Mouse (Mus musculus): ENCODE results near the gene Klhl25.
"Not testable (repeated sequence)": the region's sequence is repeated elsewhere in the genome, so short reads cannot be mapped to it uniquely, and the experiment has no call there.

The Klhl25 gene

DNA sequence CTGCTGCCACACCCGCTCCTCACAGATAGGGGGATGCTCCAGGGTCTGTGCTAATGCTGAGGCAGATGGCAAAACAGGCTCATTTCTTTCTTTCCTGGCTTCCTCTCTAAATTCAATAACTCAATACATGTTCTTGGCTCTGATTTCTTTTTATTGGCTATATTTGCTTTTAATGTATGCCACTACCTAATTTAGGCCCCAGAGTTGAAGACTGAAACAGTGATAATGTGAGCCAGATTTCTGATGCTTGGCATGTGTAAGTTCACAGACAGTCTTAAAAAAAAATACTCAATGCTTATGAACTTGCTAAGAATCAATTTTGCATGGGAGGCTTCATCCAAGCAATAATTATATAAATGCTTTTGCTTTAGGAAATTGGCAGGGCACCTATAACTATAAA lies 2.2 kb upstream of the Klhl25 start:
- DNase-seq (ENCODE audit: low read depth, low spot score), result no peak

GRCm38 (mm10) chr7:75846942-75847341 lies 1.2 kb upstream of the Klhl25 start:
- no peak for DNase-seq (ENCODE audit: low read depth, low spot score)

DNA sequence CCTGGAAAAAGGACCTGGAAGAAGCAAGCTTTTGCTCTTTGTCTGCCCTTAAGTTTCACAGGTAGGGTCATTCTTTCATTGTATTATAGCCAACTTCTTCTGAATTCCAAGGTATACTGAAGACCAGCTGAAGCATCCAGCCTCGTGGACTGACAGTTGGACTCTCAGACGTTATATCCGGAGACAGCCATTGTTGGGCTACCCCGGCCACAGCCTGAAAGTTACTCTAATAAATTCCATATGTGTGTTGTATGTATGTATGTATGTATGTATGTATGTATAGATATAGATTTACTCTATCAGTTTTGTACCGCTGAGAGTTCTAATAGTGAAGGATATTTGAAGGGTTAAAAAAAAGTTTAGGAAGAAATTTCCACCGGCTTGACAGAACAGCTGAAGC lies 621 bp upstream of the Klhl25 start:
- no peak for DNase-seq (ENCODE audit: low read depth, low spot score)

DNA sequence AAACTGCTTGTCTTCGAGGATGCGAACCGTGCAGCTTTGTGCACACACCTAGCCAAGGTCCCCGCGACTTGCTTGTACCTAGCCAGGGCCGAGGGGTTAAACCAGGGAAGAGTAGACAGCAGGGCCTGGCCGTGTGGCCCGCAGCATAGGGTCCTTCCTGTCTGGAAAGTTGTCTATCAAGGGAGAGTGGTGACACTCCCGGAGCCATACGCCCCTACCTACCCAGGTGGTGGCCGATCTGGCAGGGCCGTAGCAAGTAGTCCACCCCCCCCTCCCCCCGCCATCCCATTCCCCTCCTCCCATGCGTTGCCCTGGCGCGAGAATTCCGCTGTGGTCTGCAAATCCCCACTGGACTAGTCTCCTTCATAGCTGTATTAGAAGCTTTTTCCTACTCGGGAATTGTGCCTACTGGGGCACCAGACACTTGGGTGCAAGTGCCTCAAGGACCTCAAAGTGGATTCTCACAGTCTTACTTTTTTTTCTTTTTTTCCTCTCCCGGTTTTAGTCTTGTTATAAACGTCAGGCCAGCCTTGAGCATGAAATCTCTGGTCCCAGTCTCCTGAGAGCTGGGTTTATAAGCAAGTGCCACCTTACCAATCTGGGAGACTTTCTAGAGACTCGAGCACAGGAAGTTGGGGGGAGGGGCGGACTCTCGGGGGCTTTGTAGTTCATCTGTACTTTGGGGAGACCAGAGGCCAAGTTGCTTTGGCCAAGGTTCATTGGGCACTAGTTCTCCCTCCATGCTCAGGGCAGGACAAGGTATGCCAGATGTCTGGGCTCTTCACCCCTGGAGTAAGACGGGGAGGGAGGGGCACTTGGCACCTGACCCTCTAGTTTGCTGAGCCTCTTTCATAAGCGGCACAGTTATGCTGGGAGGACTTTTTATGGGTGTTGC lies 913 bp downstream of the Klhl25 start:
- no peak for DNase-seq (ENCODE audit: low read depth, low spot score)

DNA sequence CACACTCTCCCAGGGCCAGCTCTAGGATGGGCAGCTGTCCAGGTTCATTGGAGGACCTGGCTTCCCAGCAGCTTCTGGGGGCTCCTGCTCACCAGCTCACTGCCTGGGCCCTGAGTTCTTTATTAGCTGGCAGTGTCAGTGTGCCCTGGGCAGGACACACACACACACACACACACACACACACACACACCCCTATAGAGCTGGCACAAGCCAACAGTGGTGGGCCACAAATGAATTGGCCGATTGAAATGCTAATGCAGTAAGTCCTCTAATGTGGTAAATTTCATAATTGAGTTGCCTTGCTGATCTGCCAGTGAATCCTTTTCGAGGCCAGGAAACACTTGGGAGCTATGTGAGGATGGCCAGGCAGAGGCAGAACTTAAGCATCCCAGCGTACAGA lies 2.3 kb downstream of the Klhl25 start:
- not testable (repeated sequence) for DNase-seq (ENCODE audit: low read depth, low spot score)

DNA sequence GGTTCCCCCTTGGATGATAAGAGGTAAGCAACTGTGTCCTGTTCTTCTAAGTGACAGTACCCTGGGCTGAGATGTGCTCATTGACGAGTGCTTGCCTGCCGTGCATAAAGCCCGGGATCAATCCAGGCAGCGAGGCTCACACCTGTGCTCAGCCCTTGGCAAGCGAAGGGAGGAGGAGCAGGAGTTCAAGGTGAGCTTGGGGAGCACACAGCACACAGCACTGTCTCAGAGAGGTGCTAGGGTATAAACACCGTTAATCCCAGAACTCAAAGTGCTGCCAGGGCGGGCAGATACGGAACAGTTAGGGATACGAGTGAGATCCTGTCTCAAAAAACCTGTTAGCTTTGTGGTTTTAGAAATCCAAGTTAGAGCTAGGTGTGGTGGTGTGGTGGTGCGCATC lies 3.2 kb downstream of the Klhl25 start:
- no peak for DNase-seq (ENCODE audit: low read depth, low spot score)

DNA sequence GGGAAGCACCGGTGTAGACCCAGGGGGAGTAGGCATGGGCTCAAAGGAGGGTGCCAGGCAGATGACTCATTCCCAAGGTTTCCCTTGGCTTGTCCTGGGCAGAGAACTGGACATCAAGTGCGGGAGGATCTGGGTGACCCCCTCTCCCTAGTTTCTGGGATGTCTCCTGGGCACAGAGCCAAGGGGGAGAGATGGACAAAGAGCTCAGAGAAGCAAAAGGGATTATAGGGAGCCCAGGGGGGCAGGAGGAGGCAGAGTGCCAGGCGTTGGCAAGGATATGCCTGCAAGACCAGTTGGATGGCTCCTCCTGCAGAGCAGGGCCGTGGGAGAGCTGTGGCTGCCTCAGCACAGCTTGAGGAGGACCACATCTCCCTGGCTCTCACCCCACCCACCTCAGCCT lies 4.3 kb downstream of the Klhl25 start:
- no peak for DNase-seq (ENCODE audit: low read depth, low spot score)

- DNase-seq (ENCODE audit: low read depth, low spot score), result no peak
Measured at GRCm38 (mm10) chr7:75853171-75853830, 5.2 kb downstream of the Klhl25 start.

- no peak for DNase-seq (ENCODE audit: low read depth, low spot score)
Measured at GRCm38 (mm10) chr7:75854231-75854925, 6.3 kb downstream of the Klhl25 start.

DNA sequence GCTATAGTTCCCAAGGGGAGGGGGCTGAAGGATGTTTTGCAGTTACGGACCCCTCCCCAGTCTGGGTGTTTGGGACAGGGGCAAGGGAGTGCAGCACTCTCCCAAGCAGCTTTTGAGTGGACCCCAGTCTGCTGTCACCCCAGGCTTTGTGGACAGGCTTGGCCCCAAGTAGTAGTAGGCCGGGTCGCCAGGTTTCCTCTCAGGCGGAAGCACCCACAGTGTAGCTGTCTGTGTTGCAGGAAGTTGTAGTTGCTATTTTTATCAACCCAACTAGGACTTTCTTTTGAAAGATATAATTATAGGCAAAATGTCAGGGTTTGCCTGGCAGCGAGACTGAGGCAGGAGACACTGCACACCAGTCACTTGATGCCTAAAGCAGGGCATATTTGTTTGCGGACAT lies 6.9 kb downstream of the Klhl25 start:
- DNase-seq (ENCODE audit: low read depth, low spot score), result no peak

DNA sequence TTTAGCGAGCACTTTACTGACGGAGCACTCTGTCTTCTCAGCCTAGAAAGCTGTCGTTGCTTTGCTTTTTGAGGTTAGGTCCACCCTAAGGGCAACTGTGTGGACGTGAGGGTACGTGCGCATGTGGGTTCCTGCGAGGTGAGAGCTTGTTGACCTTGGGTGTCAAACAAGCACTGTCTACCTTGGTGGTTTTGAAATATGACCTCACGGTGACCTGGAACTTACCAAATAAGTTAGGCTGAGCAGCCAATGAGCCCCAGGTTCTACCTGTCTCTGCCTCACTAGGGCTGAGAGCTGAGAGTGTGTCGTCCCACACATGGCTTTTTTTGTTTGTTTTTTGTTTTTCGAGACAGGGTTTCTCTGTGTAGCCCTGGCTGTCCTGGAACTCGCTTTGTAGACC lies 8.1 kb downstream of the Klhl25 start:
- no peak for DNase-seq (ENCODE audit: low read depth, low spot score)

DNA sequence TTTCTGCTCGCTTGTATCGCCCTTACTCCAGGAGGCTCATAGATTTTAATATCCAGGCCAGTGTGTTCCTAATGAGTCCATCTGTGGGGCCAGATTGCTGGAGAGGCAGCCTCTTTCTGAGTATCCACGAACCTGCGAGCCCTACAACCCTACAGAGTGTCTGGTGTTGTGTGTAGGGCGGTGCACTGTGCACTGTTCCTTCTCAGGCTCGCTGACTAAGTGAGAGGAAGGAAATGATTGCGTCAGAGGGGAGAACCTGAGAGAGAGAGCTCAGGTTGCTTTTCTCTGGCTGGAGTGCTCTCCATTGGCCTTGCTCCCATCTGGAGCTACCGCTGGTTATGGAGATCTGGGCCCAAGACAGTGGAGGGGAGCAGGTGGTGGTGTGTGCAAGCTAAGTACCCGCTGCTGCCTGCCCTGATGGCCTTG lies 11.7 kb downstream of the Klhl25 start:
- DNase-seq (ENCODE audit: low read depth, low spot score), result no peak

GRCm38 (mm10) chr7:75861638-75862426 lies 13.7 kb downstream of the Klhl25 start:
- not testable (repeated sequence) for DNase-seq (ENCODE audit: low read depth, low spot score)

GRCm38 (mm10) chr7:75862427-75862781 lies 14.3 kb downstream of the Klhl25 start:
- DNase-seq (ENCODE audit: low read depth, low spot score), result not testable (repeated sequence)

- DNase-seq (ENCODE audit: low read depth, low spot score), result not testable (repeated sequence)
Measured at GRCm38 (mm10) chr7:75863248-75863911, 15.3 kb downstream of the Klhl25 start.

DNA sequence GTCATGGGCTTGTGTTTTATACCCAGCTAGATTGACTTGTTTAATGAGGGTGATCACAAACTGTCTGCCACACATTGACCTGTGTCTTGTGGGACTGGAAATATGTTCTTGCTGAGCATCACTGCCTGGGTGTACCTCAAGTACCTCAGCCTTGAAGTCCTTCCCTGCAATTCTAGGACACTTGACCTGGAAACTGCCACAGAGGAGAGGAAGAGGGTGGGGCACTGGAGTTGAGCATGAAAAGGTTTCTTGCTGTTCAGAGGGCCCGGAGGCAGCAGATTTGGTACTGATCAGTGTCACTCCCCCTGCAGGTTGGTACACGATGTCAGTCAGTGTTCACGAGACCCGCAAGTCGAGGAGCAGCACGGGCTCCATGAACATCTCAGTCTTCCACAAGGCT lies 16.9 kb downstream of the Klhl25 start:
- DNase-seq (ENCODE audit: low read depth, low spot score), result no peak

GRCm38 (mm10) chr7:75866557-75866956 lies 18.4 kb downstream of the Klhl25 start:
- no peak for DNase-seq (ENCODE audit: low read depth, low spot score)

GRCm38 (mm10) chr7:75868687-75869086 lies 20.6 kb downstream of the Klhl25 start:
- no peak for DNase-seq (ENCODE audit: low read depth, low spot score)

- DNase-seq (ENCODE audit: low read depth, low spot score), result no peak
Measured at GRCm38 (mm10) chr7:75870551-75870950, 22.4 kb downstream of the Klhl25 start.

DNA sequence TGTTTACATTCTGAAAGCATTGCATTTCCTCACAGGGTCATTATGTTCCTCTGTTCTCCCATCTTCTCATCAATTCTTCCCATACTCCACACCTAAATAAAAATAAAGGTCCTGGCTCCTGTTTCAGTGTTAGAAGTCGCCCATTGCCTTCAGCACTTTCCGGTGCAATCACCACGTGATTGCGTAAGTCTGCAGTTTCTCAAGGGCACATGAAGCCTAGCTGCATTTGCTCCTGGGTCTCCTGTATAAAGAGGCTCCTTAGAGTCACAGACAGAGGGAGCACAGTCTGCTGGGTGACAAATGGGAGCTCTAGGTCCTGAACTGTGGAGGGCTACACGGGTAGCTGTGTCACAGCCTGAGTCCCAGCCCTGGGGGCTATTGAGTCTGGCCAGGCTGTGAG lies 24.1 kb downstream of the Klhl25 start:
- DNase-seq (ENCODE audit: low read depth, low spot score), result no peak

- no peak for DNase-seq (ENCODE audit: low read depth, low spot score)
Measured at GRCm38 (mm10) chr7:75872697-75873096, 24.6 kb downstream of the Klhl25 start.
